Mouse (Mus musculus): ENCODE data around the gene Bod1l.

DNA sequence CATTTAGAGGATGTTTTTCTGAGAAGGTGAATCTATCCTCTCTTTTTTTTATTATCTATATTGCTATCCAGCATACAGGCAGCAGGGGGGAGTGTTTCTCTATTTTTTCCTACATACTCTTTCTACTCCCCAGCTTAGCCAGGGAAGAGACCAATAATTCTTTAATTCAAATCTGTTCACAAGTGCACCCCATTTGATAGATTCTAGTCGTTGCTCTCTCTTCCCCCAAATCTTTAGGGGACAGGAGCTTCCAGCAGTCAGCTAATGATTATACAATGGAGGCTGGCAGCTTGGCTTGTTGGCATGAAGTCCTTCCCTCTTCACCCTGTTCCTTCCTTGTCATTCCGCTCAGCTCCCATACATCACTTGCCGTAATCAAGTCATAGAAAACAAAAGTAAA lies 44.7 kb upstream of the Bod1l start:
- TF ChIP-seq POLR2A (IDR thresholded peaks at IDR 0.05; ENCODE audit: extremely low read depth, insufficient read depth, low read length) (no peak), CTCF (IDR thresholded peaks at IDR 0.05; ENCODE audit: extremely low read depth, insufficient read depth, low read length) (no peak)
